Mouse (Mus musculus) embryonic facial prominence, embryonic 14.5 days (tissue): Measurements from ENCODE around the gene Tmub1. TPM values are rescaled to one million over a fixed set of nuclear protein-coding genes. Genes with fewer than 3 reads are reported as not detected.

Source experiments
- ATAC-seq: fragments of 200-750 bp; cut with Nextera tagmentation; 2 replicates; pipeline ENCODE4 v1.8.0; 2017; ENCODE audit warnings: low read depth, moderate number of reproducible peaks, moderate TSS enrichment
- DNase-seq: peaks from one replicate; pipeline ENCODE4 v3.0.0-alpha.2; 2015; ENCODE audit warnings: low spot score
- H3K27ac ChIP-seq: fragments of 300-500 bp; sonication (generic); replicated peaks from 2 replicates; pipeline ENCODE4 v1.5.1; 2014; ENCODE audit warnings: low read depth, mild to moderate bottlenecking, low read length, moderate library complexity
- H3K27me3 ChIP-seq: fragments of 300-500 bp; sonication (generic); replicated peaks from 2 replicates; pipeline ENCODE4 v1.6.1; 2014; ENCODE audit warnings: low read length; ENCODE audit not compliant: control insufficient read depth, insufficient read depth
- H3K36me3 ChIP-seq: fragments of 300-500 bp; sonication (generic); 2 replicates; pipeline ENCODE4 v1.6.1; 2014; ENCODE audit warnings: low read length, mixed read lengths; ENCODE audit not compliant: control insufficient read depth, insufficient read depth
- H3K4me1 ChIP-seq: fragments of 300-500 bp; sonication (generic); 2 replicates; pipeline ENCODE4 v1.6.1; 2014; ENCODE audit warnings: antibody characterized with exemption, low read length; ENCODE audit not compliant: control insufficient read depth, insufficient read depth
- H3K4me2 ChIP-seq: fragments of 300-500 bp; sonication (generic); 2 replicates; pipeline ENCODE4 v1.6.1; 2014; ENCODE audit warnings: low read depth, mild to moderate bottlenecking, low read length, moderate library complexity, mixed read lengths
- H3K4me3 ChIP-seq: fragments of 300-500 bp; sonication (generic); 2 replicates; pipeline ENCODE4 v1.5.1; 2014; ENCODE audit warnings: low read depth, mild to moderate bottlenecking, low read length
- H3K9ac ChIP-seq: fragments of 300-500 bp; sonication (generic); 2 replicates; pipeline ENCODE4 v1.6.1; 2014; ENCODE audit warnings: low read depth, mild to moderate bottlenecking, low read length, moderate library complexity, mixed read lengths
- H3K9me3 ChIP-seq: fragments of 300-500 bp; sonication (generic); 2 replicates; pipeline ENCODE4 v1.6.1; 2016; ENCODE audit warnings: low read length; ENCODE audit not compliant: control insufficient read depth
- WGBS: fragments of 180-500 bp; shearing (Covaris S2); extraction: QIAGEN DNeasy Blood & Tissue Kit; methylation state at CpG from one replicate; pipeline ENCODE4 v1.1.7; 2014; 5-methylcytosine and 5-hydroxymethylcytosine counted together
- polyA plus RNA-seq: library from polyadenylated mRNA; unstranded; fragments of >200 nt; fragmentation: Nextera tagmentation; extraction: Ambion mirVana; gene quantifications from 2 replicates; pipeline ENCODE4 v1.2.1, GENCODE M21; 2014

Tmub1 gene
- polyA plus RNA-seq, 1 experiment from 2014 or later: 16.5 TPM

GRCm38 (mm10) chr5:24413042-24413693, 34.5 kb downstream of the Tmub1 start, which contains the start of gene Asic3:
Gene Asic3, plus strand, starts transcription at chr5:24413392.
- Histone ChIP-seq H3K9me3 (no peaks in the 10 kb centered on the region), H3K27me3 (no peaks in the 10 kb centered on the region), H3K9ac (peak within 1 kb of the TSS; percentile 40; the same call in 1 of the 2 replicates), H3K36me3 (peaks cover 8% of the 10 kb centered on the region; the same call in 1 of the 2 replicates), H3K4me3 (no peak within 1 kb of the TSS), H3K4me2 (no peak within 1 kb of the TSS; the same call in 1 of the 2 replicates), H3K4me1 (peaks cover 19% of the 10 kb centered on the region), H3K27ac (peak within 1 kb of the TSS; percentile 28; the same call in 1 of the 2 replicates)
- ATAC-seq (peak; percentile 15; the same call in 1 of the 2 replicates), DNase-seq (peak; percentile 42)
- WGBS: 18% methylated on average over 11 of the region's 11 CpGs

GRCm38 (mm10) chr5:24412063-24412462, 35.6 kb downstream of the Tmub1 start:
- no peak for ATAC-seq
- no peak overlapping the region for H3K27ac ChIP-seq

GRCm38 (mm10) chr5:24409466-24409865, 38.2 kb downstream of the Tmub1 start:
- H3K4me2 ChIP-seq: no peak overlapping the region
- peaks cover 23% of the 10 kb centered on the region; the same call in 1 of the 2 replicates for H3K36me3 ChIP-seq
- H3K9me3 ChIP-seq: no peaks in the 10 kb centered on the region
- H3K4me1 ChIP-seq: peaks cover 13% of the 10 kb centered on the region
- no peak overlapping the region for H3K27ac ChIP-seq
- H3K27me3 ChIP-seq: no peaks in the 10 kb centered on the region
- 75% methylated on average over 1 of the region's 2 CpGs for WGBS
- DNase-seq (no peak), ATAC-seq (no peak)
- H3K9ac ChIP-seq: no peak overlapping the region
- H3K4me3 ChIP-seq: no peak overlapping the region

More at GRCm38 (mm10) chr5:24412063-24412462, 35.6 kb downstream of the Tmub1 start:
- no peaks in the 10 kb centered on the region for H3K9me3 ChIP-seq
- no peak overlapping the region for H3K4me2 ChIP-seq
- H3K4me1 ChIP-seq: peaks cover 19% of the 10 kb centered on the region
- DNase-seq: no peak
- no peak overlapping the region for H3K4me3 ChIP-seq
- H3K9ac ChIP-seq: no peak overlapping the region
- H3K27me3 ChIP-seq: no peaks in the 10 kb centered on the region
- WGBS: 91% methylated on average over 2 of the region's 2 CpGs
- H3K36me3 ChIP-seq: peaks cover 7% of the 10 kb centered on the region; the same call in 1 of the 2 replicates

- no peak for ATAC-seq
- Histone ChIP-seq H3K27ac (no peak overlapping the region), H3K27me3 (no peaks in the 10 kb centered on the region), H3K36me3 (peaks cover 23% of the 10 kb centered on the region; the same call in 1 of the 2 replicates), H3K4me3 (no peak overlapping the region), H3K9me3 (no peaks in the 10 kb centered on the region), H3K4me1 (peaks cover 9% of the 10 kb centered on the region), H3K9ac (no peak overlapping the region), H3K4me2 (no peak overlapping the region)
- no peak for DNase-seq
- 92% methylated on average over 12 of the region's 13 CpGs for WGBS
These were observed 39.0 kb downstream of the Tmub1 start for GRCm38 (mm10) chr5:24408651-24409050.

- H3K36me3 ChIP-seq: peaks cover 43% of the 10 kb centered on the region; the same call in 1 of the 2 replicates
- DNase-seq (no peak), ATAC-seq (no peak)
- H3K4me3 ChIP-seq: no peak overlapping the region
- WGBS: 74% methylated on average over 3 of the region's 3 CpGs
- H3K9me3 ChIP-seq: no peaks in the 10 kb centered on the region
- H3K4me1 ChIP-seq: no peaks in the 10 kb centered on the region
- no peak overlapping the region for H3K27ac ChIP-seq
- H3K27me3 ChIP-seq: no peaks in the 10 kb centered on the region
- no peak overlapping the region for H3K4me2 ChIP-seq
- H3K9ac ChIP-seq: no peak overlapping the region
These were observed 42.2 kb downstream of the Tmub1 start for GRCm38 (mm10) chr5:24405389-24405876.

GRCm38 (mm10) chr5:24404594-24405360, 42.9 kb downstream of the Tmub1 start:
- Histone ChIP-seq H3K36me3 (peaks cover 43% of the 10 kb centered on the region; the same call in 1 of the 2 replicates), H3K4me2 (no peak overlapping the region), H3K4me3 (no peak overlapping the region), H3K4me1 (no peaks in the 10 kb centered on the region), H3K9ac (no peak overlapping the region), H3K27me3 (no peaks in the 10 kb centered on the region), H3K27ac (no peak overlapping the region), H3K9me3 (no peaks in the 10 kb centered on the region)
- WGBS: 83% methylated on average over 6 of the region's 6 CpGs
- no peak for ATAC-seq
- DNase-seq: no peak

- no peak overlapping the region for H3K4me2 ChIP-seq
- no peaks in the 10 kb centered on the region for H3K9me3 ChIP-seq
- WGBS: 86% methylated on average over 9 of the region's 9 CpGs
- ATAC-seq: no peak
- H3K4me3 ChIP-seq: no peak overlapping the region
- H3K27ac ChIP-seq: no peak overlapping the region
- H3K36me3 ChIP-seq: peaks cover 36% of the 10 kb centered on the region; the same call in 1 of the 2 replicates
- DNase-seq: no peak
- H3K4me1 ChIP-seq: no peaks in the 10 kb centered on the region
- no peak overlapping the region for H3K9ac ChIP-seq
- H3K27me3 ChIP-seq: no peaks in the 10 kb centered on the region
These were observed 45.7 kb downstream of the Tmub1 start for GRCm38 (mm10) chr5:24401969-24402368.

- Histone ChIP-seq H3K27me3 (no peaks in the 10 kb centered on the region), H3K9ac (no peak overlapping the region), H3K4me1 (no peaks in the 10 kb centered on the region), H3K9me3 (no peaks in the 10 kb centered on the region), H3K4me2 (no peak overlapping the region), H3K27ac (no peak overlapping the region), H3K4me3 (no peak overlapping the region), H3K36me3 (peaks cover 27% of the 10 kb centered on the region; the same call in 1 of the 2 replicates)
- no peak for ATAC-seq
- 84% methylated on average over 5 of the region's 5 CpGs for WGBS
- DNase-seq: no peak
These were observed 46.6 kb downstream of the Tmub1 start for GRCm38 (mm10) chr5:24400911-24401605.
